Mouse (Mus musculus) megakaryocyte progenitor cell, adult 5-6 weeks (primary cell): ENCODE results near the gene Sema5b. TPM values are rescaled to one million over a fixed set of nuclear protein-coding genes. Genes with fewer than 3 reads are reported as not detected.

Source experiments
- ATAC-seq: replicated peaks from 2 replicates; pipeline ENCODE4 v1.8.0; 2016; ENCODE audit warnings: mild to moderate bottlenecking, moderate TSS enrichment, inconsistent platforms; ENCODE audit not compliant: poor library complexity
- total RNA-seq, 2 experiments: library from RNA; stranded (forward) in 1 of 2; stranded (reverse) in 1 of 2; fragments of 157-497, 149-512 nt in 1 of 2; fragments of 200-1000 nt in 1 of 2; gene quantifications; 2 replicates each; pipeline versions ENCODE4 v1.2.3 to v1.2.4; 2015 to 2017

Gene Sema5b
- total RNA-seq, 2 experiments from 2014 or later: not detected

DNA sequence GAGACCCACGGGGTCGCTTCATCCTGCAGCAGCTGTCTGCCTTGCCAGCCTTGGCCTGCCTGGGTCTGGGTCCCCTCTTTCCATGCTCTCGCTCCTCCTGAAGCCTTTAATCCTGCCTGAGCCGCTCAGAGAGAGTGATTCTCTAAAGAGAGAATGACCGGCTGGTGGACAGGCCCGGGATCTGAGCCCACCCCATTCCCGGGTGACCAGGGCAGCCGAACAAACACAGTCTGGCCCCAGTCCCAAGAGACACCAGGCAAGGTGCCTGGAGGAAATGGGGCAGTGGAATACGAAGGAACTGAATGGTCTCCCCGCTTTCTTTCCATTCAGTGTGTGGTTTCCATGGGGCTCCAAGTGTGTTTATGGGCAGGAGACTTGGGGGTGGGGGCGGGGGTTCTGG lies 50.8 kb downstream of the Sema5b start:
- no peak for ATAC-seq

DNA sequence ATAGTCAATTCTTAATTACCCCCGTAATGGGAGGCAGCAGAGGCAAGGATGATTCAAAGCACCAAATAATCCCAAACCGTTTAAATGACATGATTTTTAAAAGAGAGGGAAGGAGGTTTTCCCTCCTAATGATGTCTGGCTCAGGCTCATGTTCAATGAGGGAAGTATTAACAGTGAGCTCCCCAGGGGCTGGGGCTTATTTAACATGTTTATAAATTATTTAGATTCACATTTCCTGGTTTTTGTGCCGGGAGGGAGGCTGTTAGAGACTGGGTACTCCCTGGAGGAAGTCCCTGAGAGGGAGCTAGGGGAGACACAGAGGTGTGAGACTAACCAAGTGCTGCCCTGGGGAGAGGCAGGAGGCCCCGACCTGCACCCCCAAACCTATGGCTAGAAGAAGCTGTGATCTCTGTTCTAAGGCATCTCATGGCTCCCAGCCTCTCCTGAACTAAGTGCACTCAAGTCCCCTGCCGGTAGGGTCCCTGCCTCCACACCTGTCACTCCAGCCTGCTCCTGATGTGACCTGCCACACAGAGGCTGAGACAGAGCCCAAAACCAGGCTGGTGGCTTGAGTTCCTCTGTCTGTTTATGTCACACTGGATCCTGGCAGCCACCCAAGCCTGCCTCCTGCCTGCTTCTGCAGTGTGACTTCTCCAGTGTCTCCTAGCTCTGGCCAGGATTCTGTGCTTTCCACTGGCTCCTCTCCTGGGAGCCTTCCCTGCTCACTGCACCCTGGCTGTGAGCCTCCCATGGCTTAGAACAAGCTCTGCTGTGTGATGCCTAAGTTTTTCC lies 51.5 kb downstream of the Sema5b start:
- ATAC-seq: no peak

DNA sequence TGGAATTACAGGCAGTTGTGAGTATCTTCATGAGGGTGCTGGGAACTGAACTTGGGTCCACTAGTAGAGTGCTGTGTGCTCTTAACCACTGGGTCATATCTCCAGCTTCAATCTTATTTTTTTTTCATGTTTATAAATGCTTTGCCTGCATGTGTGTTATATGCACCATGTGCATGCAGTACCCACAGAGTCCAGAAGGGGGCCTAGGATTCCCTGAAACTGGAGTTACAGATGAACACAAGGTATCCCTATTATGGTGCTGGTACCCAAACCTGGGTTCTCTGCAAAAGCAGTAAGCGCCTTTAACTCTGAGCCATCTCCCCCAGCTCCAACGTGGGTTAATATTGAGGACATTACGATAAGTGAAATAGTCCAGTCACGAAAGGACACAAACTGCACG lies 52.5 kb downstream of the Sema5b start:
- ATAC-seq: no peak

DNA sequence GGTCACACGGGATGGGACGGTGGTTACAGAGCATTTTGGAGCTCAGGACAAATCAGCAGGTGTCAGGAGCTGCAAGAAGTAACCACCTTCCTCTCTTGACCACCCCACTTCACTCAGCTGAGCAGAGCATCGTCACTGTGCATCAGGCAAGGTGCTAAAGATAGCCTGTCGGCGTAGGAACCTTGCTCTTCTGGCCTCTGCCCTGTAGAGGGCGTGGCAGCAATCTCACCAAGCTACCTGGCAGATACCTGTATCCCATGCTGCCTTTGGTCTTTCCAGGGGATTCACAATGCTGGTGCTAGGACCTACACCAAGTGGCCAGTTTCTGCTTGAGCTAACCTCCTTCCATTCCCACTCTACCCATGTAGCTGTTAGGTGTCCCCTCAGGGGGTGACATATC lies 55.3 kb downstream of the Sema5b start:
- no peak for ATAC-seq

DNA sequence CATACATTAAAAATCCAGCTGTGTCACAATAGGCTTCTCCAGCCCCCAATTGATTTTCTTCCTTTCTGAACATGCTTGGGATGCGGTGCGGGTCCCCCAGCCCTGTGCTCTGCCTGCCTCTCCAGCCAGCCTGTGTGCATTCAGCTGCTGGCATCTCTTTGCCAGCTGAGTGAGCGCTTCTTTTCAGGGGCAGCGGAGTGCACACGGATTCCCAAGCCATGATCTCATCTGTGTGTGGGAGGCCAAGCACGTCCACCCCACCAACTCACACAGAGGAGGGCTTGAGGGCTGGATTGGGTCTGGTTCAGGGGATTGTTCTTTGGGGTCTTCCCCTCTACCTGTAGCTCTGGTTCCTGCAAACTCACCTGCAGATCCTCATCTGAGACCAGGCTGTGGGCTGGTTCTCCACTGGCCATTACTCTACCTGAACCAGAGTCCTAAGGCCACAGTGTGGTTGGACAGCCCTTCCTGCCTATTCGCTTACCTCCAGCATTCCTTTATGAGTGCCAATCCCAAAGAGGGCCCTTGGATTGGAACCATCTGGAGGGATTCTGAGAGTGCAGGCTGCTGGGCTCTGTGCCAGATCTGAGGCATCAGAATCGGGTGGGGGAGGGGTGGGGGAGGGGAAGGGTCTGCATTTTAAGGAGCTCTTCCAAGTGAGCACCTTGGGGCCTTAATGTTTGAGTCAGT lies 55.9 kb downstream of the Sema5b start:
- no peak for ATAC-seq

DNA sequence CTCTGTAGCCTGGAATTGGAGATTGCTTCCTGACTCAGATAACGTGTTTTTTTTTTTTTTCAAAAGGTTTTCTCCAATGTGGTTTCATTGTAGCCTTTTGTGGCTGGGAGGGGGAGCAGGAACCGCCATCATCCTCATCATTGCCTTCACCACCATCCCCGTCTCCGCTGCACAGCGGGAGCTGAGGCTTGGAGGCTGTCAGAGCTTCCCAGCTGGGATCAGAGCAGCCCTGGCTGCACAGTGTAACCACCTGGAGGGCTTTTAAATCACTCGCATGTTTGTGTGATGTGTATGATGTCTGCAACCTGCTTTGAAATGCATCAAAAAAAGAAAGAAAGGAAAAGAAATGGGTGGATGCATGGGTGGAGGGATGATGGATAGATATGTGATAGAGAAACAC lies 57.0 kb downstream of the Sema5b start:
- no peak for ATAC-seq

DNA sequence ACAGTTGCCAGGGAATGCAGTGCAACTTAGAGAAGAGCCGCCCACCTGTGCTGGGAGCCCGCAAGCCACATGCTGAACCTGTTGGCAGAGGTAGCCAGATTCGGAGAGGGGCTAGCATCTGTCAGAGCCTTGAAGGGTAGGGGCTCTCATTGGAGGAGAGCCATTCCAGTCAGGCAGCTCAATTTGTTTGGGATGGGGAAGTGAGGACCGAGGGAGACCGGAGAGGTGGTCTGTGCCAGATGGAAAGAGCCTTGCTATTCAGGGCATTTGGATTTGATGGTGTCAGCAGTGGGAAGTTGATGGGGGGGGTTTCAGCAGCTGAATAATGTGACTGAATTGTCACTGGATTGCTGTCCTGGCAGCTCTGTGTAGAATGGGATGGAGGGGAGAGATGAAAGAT lies 57.9 kb downstream of the Sema5b start:
- ATAC-seq: no peak

DNA sequence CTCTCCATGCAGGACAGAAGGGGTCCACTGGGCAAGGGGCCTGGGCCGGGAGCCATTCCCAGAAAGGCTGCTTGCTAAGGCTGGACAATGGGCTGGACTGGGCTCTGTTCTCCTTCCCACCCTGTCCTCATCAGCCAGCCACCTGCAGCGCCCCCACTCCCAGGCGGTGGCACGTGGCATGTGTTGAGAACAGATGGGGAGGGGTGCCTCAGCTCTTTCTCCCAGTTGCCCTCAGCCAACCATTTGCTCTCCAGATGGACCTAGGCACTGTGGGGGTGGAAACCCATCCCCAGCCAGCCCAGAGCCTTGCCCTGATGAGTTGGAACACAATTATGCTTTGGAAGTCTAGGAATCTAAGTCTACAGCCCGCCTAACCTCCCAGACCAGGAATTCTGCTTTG lies 59.3 kb downstream of the Sema5b start:
- ATAC-seq: no peak

DNA sequence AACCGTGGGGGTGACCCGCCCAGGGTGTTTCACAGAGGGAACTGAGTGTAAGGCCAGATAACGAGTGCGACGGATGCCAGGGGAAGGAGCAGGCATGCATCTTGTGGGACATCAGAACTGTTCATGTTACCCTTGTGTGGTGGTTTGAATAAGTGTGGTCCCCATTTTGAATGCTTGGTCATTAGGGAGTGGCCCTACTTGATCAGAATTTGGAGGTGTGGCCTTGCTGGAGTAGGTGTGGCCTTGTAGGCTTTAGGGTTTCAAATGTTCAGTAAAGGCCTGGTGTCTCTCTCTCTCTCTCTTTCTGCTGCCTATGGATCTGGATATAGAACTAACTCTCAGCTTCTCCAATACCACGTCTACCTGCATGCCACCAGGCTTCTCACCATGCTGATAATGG lies 60.5 kb downstream of the Sema5b start:
- ATAC-seq: no peak

DNA sequence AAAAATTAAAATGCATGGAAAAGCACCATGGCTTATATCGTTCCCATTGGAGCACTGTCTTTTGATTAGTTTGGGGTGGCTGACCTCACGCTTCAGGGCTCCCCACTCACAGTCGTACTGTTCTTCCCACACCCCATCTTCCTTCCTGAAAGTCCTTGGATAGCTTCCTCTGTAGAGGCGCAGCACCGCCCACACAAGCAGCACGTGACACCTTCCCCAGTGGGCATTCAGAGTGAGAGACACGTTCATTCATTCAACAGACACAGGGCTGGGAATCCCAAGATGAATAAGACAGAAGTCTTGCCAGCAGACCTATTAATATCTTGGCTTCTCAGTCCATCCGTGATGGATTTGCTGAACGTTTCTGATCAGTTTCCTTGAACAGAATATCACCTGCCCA lies 61.6 kb downstream of the Sema5b start:
- ATAC-seq: no peak

DNA sequence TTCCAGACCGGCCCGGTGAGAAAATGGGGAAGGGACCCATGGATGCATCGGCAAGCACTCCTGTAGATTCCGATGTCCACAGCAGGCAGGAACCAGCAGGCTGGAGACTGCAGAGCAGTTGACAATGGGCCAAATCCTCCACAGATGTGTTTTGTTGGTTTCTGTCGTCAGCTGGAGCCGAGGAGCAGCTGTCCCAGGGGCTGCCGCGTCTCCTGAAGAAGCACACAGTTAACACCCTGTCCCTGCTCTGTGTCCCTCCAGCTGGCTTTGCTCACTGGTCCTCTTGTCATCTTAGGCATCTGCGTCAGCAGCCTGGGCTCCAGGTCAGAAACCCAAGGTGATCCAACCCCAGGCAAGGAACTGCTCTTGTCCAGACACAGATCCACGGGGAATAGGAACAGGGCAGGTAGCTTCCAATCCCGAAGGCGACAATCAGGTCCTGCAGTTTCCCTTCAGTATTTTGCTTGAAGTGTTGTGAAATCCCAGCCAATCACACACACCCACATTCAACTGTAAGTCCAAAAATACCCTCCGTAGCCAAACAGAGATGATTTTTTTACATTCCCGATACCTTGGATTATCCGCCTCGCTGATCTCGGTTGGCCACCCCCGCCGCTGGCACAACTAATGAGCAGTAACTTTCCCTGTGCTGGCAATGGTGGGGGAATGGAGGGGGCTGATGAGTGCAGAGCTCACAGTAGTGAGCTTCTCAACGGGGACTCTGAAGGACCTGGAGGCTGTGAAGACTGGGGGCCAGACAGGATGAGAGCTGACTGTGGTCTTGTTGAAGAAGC lies 63.0 kb downstream of the Sema5b start:
- no peak for ATAC-seq

DNA sequence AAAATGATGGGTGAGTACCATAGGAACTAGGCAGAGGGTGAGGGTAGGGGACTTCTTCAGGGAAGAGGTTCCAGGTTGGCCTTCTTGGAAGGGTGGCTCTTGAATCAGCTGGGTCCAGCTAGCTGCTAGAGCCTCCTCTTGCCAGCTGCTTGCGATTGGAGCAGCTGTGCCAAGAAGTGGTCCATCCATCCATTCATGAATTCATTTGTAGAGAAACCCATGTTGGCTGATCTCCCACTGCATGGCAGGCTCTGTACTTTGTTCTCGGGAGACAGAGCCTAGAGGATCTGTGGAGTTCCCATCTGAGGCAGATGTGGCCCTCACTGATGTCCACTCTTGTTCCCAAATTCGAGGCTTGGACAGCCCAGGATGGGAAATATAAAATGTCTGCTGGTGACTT lies 66.3 kb downstream of the Sema5b start:
- ATAC-seq: no peak

DNA sequence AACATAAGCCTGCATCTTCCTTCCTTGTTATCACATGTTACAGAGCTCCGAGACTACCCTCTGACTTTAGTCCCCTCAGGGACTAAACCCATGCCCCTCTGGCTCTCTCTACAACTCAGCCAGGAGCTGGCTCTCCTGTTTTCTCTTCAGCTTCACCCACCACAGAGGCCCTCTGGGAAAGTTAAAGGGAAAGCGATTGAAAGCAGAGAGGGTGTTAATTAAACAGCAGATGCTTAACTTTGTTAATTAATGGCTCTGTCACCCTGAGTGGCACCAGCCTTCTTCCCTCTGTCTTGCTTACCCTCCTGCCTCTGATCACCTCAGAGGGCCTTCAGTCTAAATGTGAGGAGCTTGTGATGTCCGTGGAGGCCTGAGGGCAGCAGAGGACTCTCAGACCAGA lies 67.3 kb downstream of the Sema5b start:
- ATAC-seq: no peak

DNA sequence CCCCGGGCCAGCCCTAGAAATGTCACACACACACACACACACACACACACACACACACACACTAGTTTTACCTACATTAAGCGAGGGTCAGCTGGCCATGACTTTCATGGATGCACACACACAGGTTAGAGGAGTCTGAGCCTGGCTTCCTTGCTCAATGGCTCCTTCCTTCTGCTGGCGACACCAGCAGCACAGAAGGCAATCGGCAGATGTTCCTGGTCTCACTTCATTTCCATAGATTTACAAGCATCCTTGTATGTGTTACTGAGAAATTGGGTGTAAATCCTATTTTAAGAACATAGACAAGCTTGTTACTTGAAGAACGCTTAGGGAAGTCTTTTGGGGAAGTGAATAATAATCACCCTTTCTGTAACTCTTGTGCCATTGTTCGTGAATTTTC lies 68.6 kb downstream of the Sema5b start:
- no peak for ATAC-seq

DNA sequence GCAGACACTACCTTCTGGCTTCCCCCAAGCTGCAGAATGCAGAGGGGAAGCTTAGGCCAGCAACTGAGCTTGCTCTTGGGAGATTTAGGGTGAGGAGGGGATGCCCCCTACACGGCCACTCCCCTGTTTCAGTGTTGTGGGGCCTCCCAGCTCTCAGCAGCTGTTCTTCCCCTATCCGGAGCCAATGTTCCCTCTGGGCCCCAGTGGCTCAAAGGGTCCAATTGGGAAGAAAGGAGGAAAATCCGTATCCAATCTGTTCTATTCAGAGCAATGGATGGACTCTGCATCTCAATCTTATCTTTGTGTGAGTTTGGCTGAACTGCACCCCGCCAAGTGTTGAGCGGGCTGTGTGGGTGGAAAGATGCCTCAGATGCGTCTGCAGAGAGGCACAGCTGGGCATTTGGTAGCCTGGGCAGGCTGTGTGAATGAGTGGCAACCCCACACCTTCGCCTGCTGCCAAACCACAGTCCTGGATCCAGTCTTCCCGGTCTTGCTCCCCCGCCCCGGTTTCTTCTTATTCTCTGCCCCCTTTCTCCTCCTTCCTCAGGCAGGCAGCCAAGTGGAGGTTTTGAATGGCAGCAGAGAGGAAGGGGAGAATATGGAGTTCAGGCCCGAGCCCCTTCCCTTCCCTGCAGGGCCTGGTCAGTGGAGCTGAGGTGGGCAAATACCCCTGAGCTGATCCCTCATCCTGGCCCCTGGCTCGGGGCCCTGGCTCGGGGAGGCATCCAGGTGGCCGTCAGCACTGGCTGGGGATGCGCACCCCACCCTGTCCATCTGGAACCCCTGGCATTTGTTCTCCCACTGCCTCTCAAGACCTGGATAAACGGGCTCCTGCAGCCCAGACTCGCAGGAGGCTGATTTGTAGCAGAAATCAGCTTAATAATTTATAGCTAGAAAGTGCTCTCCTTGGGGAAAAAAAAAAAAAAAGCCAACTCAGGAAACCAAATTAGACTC lies 73.2 kb downstream of the Sema5b start:
- no peak for ATAC-seq

DNA sequence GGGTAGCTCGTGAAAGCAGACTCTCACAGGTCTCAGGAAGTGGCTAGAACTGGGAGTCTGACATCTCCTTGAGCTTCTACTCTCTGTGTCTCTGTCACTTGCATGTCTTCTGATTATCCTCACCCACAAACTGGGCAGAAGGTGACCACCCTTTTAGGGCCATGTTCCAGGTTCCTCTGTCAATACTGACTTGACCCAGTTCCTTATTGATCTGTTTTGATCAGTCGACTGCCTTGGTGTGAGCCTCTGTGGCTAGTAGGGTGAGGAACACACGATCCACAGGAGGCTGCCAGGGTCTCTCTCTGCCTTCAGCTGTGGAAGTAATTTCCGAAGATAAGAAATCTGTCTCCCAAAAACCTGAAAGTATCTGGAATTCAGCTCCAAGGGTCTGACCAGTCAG lies 76.8 kb downstream of the Sema5b start:
- ATAC-seq: no peak

DNA sequence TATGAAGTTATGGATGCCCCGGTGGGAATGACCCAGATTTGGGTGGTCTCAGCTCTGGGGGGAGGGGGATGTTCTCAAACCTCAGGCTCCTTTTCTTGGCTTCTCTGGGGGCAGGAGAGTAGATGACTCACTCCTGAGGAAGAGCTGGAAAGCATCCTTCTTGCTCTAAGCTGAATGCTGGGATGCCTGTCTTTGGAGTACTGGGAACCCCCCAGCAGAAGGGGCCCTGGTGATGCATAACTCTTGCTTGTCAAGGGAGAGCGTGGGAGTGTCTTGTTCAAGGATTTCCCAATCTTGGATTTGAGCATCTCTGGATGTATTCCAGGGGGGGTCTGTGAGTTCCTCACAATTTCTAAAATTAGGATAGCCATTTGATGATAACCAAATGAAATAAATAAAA lies 82.1 kb downstream of the Sema5b start:
- ATAC-seq: no peak

DNA sequence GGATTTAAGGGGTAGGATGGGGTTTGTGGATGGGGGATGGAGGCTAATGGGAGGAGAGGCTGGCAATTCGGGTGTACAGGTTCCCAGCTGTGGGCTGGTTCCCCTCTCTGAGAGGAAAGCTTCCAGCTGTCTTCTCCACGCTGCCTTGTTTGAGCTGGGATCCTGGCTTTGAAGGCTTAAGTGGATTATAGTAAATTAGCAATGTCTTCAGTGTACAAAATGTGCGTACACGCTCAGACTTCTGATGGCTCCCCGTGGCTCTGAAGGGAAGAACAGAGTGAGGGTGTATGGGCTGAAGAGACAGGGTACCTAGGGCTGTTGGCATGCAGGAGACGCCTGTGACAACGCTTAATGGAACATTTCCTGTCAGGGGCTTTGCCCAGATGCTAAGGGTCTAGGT lies 83.0 kb downstream of the Sema5b start:
- no peak for ATAC-seq

DNA sequence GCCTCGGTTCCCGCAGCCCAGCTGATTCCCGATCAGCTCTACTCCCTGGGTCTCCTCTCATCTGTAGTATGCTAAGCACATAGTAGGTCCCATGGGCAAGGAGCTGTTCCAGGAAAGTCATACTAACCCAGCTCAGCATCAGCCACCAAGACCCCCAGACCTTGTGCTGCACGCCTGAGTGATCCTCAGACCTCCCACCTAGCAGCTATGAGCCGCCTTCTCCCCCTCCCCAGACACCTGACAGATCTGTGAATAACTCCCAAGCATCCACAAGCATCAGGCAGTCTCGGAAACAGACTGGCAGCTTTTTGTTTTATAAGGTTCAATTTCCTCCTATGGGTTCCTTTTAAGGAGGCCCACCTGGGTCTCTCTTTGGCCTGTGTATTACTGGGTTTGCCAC lies 83.9 kb downstream of the Sema5b start:
- no peak for ATAC-seq

DNA sequence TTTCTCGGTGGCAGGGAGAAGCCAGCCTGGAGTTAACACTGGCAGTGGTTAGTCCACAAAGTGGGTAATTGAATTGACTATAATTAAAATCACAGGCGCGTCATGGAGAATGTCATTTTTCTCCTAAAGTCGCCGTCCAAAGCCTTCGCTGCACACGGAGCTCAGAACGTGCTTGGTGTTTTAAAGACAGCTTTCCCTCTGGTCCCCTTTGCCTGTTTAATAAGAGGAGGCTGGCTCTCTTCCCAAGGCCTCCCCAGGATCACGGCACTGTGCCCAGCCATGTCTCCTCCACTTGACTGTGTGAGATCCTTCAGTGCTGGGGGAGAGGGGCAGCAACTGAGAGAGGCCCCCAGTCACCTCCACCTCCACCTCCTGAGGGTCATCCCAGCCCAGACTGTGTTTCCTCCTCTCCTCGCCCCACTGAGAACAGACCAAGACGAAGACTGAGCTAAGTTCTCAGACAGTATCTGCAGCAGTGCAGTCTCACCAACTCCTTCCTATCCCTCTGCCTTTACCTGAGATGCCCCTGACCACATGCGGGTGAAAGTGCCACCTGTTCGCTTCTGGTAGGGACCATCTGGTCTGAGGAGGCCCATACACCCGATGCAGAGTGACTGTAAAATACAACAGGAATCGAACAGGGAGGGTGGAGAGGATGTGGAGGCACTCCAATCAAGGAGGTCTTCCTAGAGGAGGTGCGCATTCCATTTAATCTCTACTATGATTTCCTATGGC lies 84.5 kb downstream of the Sema5b start:
- ATAC-seq: no peak
